Mouse (Mus musculus) liver, embryonic 14.5 days (tissue): ENCODE results near the gene Hpcal1. TPM values are rescaled to one million over a fixed set of nuclear protein-coding genes. Genes with fewer than 3 reads are reported as not detected.
"Not testable (repeated sequence)": the region's sequence is repeated elsewhere in the genome, so short reads cannot be mapped to it uniquely, and the experiment has no call there.

ENCODE experiments used
- ATAC-seq: fragments of 200-750 bp; cut with Nextera tagmentation; 2 replicates; pipeline ENCODE4 v1.8.0; 2017; ENCODE audit warnings: moderate number of reproducible peaks, mild to moderate bottlenecking, moderate library complexity; ENCODE audit not compliant: insufficient read depth
- DNase-seq, 3 experiments: peaks; one replicate each; pipeline ENCODE4 v3.0.0-alpha.2; 2012 to 2013; ENCODE audit warnings: low read depth in 3 of 3, low spot score in 3 of 3
- H3K27ac ChIP-seq: fragments of 300-500 bp; sonication (generic); 2 replicates; pipeline ENCODE4 v1.5.1; 2014; ENCODE audit warnings: moderate library complexity, mild to moderate bottlenecking, control low read depth, inconsistent platforms
- H3K27me3 ChIP-seq: fragments of 300-500 bp; sonication (generic); 2 replicates; pipeline ENCODE4 v1.6.1; 2014; ENCODE audit warnings: mild to moderate bottlenecking, low read length, moderate library complexity; ENCODE audit not compliant: control insufficient read depth, insufficient read depth
- H3K36me3 ChIP-seq: fragments of 300-500 bp; sonication (generic); replicated peaks from 2 replicates; pipeline ENCODE4 v1.6.1; 2014; ENCODE audit warnings: low read depth; ENCODE audit not compliant: control insufficient read depth, insufficient read depth
- H3K4me1 ChIP-seq, 2 experiments: fragments of 200-500 bp in 1 of 2; fragments of 300-500 bp in 1 of 2; sonication (generic) in 1 of 2; replicated peaks; 2 replicates each; pipeline ENCODE4 v1.6.1; 2012 to 2014; ENCODE audit warnings: antibody characterized with exemption in 1 of 2, inconsistent platforms in 1 of 2, low read length in 1 of 2; ENCODE audit not compliant: control insufficient read depth in 2 of 2, insufficient read depth in 2 of 2
- H3K4me2 ChIP-seq: fragments of 300-500 bp; sonication (generic); 2 replicates; pipeline ENCODE4 v1.6.1; 2014; ENCODE audit warnings: low read depth, mild to moderate bottlenecking, control low read depth, moderate library complexity
- H3K4me3 ChIP-seq, 2 experiments: fragments of 200-500 bp in 1 of 2; fragments of 300-500 bp in 1 of 2; sonication (generic) in 1 of 2; 2 replicates each; pipeline ENCODE4 v1.5.1; 2012 to 2014; ENCODE audit warnings: low read depth in 2 of 2, low read length in 2 of 2, mild to moderate bottlenecking in 2 of 2, control low read depth in 1 of 2, inconsistent platforms in 1 of 2, moderate library complexity in 1 of 2; ENCODE audit not compliant: insufficient read depth in 1 of 2
- H3K9ac ChIP-seq: fragments of 300-500 bp; sonication (generic); replicated peaks from 2 replicates; pipeline ENCODE4 v1.6.1; 2014; ENCODE audit warnings: mild to moderate bottlenecking, control low read depth, moderate library complexity
- H3K9me3 ChIP-seq: fragments of 300-500 bp; sonication (generic); 2 replicates; pipeline ENCODE4 v1.6.1; 2016; ENCODE audit warnings: low read length, mixed read lengths; ENCODE audit not compliant: control insufficient read depth
- CTCF ChIP-seq: IDR thresholded peaks from 2 replicates; pipeline ENCODE4 v1.5.1; 2016; ENCODE audit warnings: antibody characterized with exemption, low read depth, control low read depth
- EP300 ChIP-seq: IDR thresholded peaks from 2 replicates; pipeline ENCODE4 v1.6.1; 2016; ENCODE audit warnings: antibody characterized with exemption, low read depth
- WGBS: fragments of 180-500 bp; shearing (Covaris S2); extraction: QIAGEN DNeasy Blood & Tissue Kit; methylation state at CpG from one replicate; pipeline ENCODE4 v1.1.7; 2014; ENCODE audit not compliant: insufficient replicate concordance; 5-methylcytosine and 5-hydroxymethylcytosine counted together
- polyA plus RNA-seq, 2 experiments: library from polyadenylated mRNA; depleted of rRNA in 1 of 2; stranded (reverse) in 1 of 2; unstranded in 1 of 2; fragments of >200 nt; fragmentation: Nextera tagmentation in 1 of 2; extraction: Ambion mirVana in 1 of 2; gene quantifications; 2 replicates each; pipeline versions ENCODE4 v1.2.1 to v1.2.3; 2012 to 2014

Hpcal1 gene
- polyA plus RNA-seq, 2 experiments = 13.6 to 16.6 TPM

DNA sequence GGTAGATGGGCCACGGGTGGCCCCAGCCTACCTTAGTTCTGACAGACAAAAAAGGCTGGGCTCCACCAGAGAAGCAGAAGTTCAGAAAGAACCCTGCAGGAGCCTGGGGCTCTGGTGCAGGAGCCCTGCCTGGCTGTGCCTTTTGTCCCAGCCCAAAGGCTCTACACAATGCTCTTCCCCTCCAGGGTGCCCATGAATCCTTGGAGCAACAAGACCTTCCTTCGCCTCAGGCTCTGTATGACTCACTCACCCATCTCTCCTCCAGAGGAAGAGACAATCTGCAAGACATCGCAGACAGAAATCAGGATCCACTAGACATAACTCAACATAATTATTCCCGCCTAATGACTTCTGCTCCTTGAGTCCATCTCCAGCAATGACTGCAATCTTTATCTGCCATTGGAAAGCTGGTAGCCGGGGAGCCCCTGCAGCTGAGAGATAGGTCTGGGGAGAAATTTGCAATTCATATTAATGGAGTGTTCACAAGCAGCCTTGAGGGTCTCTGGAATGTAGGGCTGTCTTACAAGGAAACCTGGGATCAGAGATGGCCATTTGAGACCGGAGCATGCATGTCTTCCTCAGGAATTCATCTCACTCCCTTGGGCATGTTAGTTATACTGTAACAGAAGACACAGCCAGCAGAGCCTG is 71.8 kb downstream of the Hpcal1 start:
- ATAC-seq (no peak), DNase-seq (no peak)
- Histone ChIP-seq H3K9me3 (no peaks in the 10 kb centered on the region), H3K27me3 (no peaks in the 10 kb centered on the region), H3K4me2 (no peak overlapping the region), H3K9ac (no peak overlapping the region), H3K4me1 (peaks cover 0 to 10% of the 10 kb centered on the region in 2 experiments; a peak in 2 of 4 replicates), H3K27ac (no peak overlapping the region), H3K36me3 (no peaks in the 10 kb centered on the region), H3K4me3 (no peak overlapping the region)
- TF ChIP-seq CTCF = no peak
- no peak for TF ChIP-seq EP300
- WGBS = 44% methylated on average over 6 of the region's 6 CpGs

GRCm38 (mm10) chr12:17763054-17763453 is 72.4 kb downstream of the Hpcal1 start:
- no peak overlapping the region for H3K4me2 ChIP-seq
- no peak for TF ChIP-seq EP300
- no peaks in the 10 kb centered on the region for H3K9me3 ChIP-seq
- ATAC-seq = no peak
- no peak for DNase-seq
- no peaks in the 10 kb centered on the region for H3K27me3 ChIP-seq
- no peaks in the 10 kb centered on the region for H3K36me3 ChIP-seq
- H3K27ac ChIP-seq = no peak overlapping the region
- peaks cover 0 to 10% of the 10 kb centered on the region in 2 experiments; a peak in 2 of 4 replicates for H3K4me1 ChIP-seq
- H3K4me3 ChIP-seq = no peak overlapping the region
- H3K9ac ChIP-seq = no peak overlapping the region

- Histone ChIP-seq H3K4me2 (no peak overlapping the region), H3K27me3 (no peaks in the 10 kb centered on the region), H3K9me3 (no peaks in the 10 kb centered on the region), H3K4me1 (peaks cover 0 to 12% of the 10 kb centered on the region in 2 experiments; a peak in 2 of 4 replicates), H3K36me3 (no peaks in the 10 kb centered on the region), H3K27ac (no peak overlapping the region), H3K9ac (no peak overlapping the region), H3K4me3 (no peak overlapping the region)
- 57% methylated on average over 3 of the region's 3 CpGs for WGBS
- no peak for DNase-seq
- ATAC-seq = no peak
- TF ChIP-seq CTCF (no peak), EP300 (no peak)
Observed at GRCm38 (mm10) chr12:17764005-17764404, 73.3 kb downstream of the Hpcal1 start.

- not testable (repeated sequence) for H3K9ac ChIP-seq, H3K9me3 ChIP-seq, H3K4me2 ChIP-seq, DNase-seq, H3K27me3 ChIP-seq, ATAC-seq, H3K36me3 ChIP-seq, H3K4me3 ChIP-seq, H3K27ac ChIP-seq
- peaks cover 0 to 15% of the 10 kb centered on the region in 2 experiments; a peak in 2 of 4 replicates for H3K4me1 ChIP-seq
- WGBS = 41% methylated on average over 1 of the region's 1 CpGs
Observed at GRCm38 (mm10) chr12:17767567-17767966, 76.9 kb downstream of the Hpcal1 start.

DNA sequence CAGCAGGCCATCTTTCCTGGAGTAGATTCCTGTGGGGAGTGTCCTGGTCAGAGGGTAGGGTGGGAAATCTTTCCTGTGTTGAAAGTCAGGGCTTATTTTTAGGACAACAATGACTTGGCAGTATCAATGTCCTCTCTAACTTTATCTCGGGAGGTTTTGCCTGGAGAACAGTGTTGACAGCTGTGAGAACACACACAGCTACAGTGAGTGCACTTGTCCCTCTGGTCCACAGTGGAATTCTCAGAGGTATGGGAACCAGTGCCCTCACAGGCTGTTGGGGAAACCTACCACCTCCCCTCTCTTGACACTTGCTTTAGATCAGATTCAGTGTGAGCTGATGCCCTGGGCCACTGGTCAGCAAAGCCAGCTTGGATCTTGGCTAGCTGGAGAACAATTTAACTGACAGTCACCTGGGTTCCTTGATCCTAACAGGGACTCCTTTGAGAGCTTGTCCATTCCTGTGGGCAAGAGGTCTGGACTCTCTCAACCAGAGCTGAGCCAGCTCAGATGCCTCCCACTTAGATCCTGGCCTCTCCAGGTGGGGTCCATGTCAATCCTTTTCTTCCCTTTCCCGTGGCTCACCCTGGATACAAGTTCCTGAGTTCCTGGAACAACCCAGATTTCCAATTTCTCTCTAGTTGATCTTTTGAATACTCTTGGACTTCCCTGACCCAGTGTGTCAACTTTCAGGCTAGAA is 79.0 kb downstream of the Hpcal1 start:
- no peak overlapping the region for H3K27ac ChIP-seq
- no peaks in the 10 kb centered on the region for H3K27me3 ChIP-seq
- H3K36me3 ChIP-seq = no peaks in the 10 kb centered on the region
- peaks cover 0 to 7% of the 10 kb centered on the region in 2 experiments; a peak in 2 of 4 replicates for H3K4me1 ChIP-seq
- H3K9me3 ChIP-seq = no peaks in the 10 kb centered on the region
- WGBS = 35% methylated on average over 2 of the region's 2 CpGs
- H3K4me2 ChIP-seq = no peak overlapping the region
- ATAC-seq = no peak
- H3K9ac ChIP-seq = no peak overlapping the region
- TF ChIP-seq EP300 (no peak), CTCF (no peak)
- H3K4me3 ChIP-seq = no peak overlapping the region
- no peak for DNase-seq
